Mouse (Mus musculus): Measurements from ENCODE around the gene Pgm5.

Pgm5 gene

DNA sequence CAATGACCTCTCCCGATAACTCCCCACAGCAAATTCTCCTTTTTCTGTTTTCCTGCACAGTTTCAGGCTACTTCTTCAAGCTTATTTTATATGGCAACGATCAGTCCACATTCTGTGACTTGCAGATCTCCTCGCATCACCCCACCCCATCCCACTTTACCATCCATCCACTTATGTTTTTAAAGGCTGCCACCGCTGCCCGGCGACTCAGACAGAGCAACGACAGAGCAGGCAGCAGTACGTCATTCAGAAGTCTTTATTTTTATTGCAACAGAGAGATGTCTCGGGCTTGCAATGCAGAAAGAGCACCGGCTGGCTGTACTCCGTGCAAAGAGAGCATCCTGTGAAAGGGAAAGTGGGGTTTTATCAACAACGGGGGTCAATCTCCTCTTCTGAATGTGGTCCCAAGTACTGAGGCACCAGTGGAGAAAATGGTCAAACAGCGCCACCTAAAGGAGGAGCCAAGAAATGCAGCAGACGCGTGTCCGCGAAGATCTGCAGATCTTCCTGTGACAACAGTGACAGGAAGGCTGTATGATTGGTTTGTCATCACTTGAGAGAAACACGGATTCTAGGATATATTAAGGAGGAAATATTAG is 9.5 kb upstream of the Pgm5 start:
- DNase-seq (ENCODE audit: low spot score in 2 of 2): peak; percentile 47 to 57

DNA sequence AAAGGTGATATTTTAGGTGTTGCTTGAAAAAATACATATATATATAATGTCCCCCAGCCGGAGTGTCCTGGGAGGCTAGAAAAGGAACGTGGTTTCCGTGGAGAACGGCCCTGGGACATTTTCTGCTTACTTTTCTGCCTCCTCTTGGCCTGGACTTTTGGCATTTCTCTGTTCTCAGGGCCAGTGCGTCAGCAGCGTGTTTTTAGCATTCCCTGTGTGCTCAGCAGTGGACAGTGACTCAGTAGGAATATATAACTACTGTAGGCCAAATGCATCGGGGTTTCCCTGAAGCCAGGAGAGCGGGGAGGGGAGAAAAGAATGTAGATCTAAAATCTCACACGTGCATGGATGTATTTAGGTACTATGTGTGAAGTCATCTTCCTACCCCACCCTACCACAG is 3.8 kb upstream of the Pgm5 start:
- DNase-seq (ENCODE audit: low spot score in 2 of 2): no peak

DNA sequence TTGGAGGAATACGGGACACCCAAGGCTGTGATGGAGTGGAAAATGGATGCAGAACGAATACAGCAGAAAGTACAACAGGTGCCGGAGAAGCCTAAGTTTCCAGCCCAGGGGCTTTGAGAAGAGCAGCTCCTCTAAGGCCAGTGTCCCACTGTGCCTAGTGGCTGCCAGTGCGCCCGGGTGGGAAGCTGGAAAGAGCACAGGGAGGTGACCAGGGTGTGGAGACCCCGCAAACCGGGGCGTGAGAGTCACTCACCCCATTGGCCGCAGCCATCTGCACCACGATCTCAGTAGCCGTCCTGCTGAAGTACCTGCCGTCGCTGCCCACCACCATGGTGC is 411 bp downstream of the Pgm5 start:
- DNase-seq (ENCODE audit: low spot score in 2 of 2): no peak

- peak; percentile 41 to 48 for DNase-seq (ENCODE audit: low spot score in 2 of 2)
Observed at GRCm38 (mm10) chr19:24851456-24852315, 10.0 kb downstream of the Pgm5 start.

- no peak for DNase-seq (ENCODE audit: low spot score in 2 of 2)
Observed at GRCm38 (mm10) chr19:24848844-24849243, 12.8 kb downstream of the Pgm5 start.

GRCm38 (mm10) chr19:24848345-24848744 is 13.3 kb downstream of the Pgm5 start:
- DNase-seq (ENCODE audit: low spot score in 2 of 2): no peak

DNA sequence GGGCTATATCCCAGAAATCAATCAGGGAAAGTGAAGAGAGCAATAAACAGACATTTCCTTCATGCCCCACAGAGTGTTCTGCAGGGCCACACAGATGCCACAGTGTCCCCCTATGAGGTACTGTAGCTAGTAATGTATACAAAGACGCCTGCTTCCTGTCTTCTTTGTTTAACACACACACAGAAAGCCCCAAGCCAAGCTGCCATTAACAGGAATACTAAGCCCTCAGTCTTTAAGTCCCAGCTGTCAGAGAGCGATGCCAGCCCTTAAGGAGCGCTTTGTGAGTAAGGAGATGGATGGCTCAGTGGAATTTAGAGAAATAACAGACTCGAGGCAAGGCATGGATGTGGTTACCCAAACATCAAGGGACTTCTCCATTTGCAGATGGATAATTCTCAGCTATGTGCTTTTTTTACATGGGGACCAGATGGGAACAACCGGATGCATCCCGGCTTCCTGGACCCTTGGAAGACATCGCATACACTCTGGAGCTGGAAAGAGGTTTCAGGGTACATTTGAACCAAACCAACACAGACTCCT is 16.6 kb downstream of the Pgm5 start:
- no peak for DNase-seq (ENCODE audit: low spot score in 2 of 2)

GRCm38 (mm10) chr19:24842080-24842479 is 19.6 kb downstream of the Pgm5 start:
- no peak for DNase-seq (ENCODE audit: low spot score in 2 of 2)

- DNase-seq (ENCODE audit: low spot score in 2 of 2): no peak
Observed at GRCm38 (mm10) chr19:24824517-24824916, 37.1 kb downstream of the Pgm5 start.

- no peak for DNase-seq (ENCODE audit: low spot score in 2 of 2)
Observed at GRCm38 (mm10) chr19:24815661-24816221, 45.9 kb downstream of the Pgm5 start.

- no peak for DNase-seq (ENCODE audit: low spot score in 2 of 2)
Observed at GRCm38 (mm10) chr19:24812861-24813293, 48.8 kb downstream of the Pgm5 start.

DNA sequence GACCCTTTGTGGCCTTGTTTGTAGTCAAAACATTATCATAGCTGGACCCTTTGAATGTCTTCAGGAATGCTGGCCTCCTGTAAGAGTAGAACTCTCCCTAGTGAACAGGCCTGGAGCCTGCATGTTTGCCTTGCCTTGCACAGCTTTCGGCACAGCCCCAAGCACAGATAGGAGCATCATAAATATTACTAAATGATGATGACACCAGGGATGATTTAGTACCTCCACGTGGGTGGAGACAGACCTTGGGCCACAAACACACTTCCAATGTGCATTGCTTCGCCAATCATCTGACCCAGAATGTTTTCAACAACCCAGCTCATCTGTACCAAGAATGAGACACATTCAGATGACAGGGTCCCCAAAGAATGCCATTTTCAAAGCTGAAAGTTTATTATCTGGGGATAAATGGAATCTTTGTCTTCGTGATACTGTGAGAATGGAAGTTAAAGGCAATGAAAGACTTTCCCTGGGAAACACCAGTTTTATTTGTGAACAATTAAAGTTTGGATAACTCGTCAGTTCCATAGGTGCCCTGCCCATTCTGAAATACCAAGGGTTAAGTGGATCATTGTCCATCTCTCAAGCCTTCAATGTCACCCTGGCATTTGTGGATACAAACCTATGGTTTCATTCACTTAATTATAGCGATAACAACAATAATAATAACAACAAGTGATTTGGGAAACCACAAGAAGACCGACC is 49.4 kb downstream of the Pgm5 start:
- DNase-seq (ENCODE audit: low spot score in 2 of 2): peak in 1 of 2 experiments; percentile 16

- no peak for DNase-seq (ENCODE audit: low spot score in 2 of 2)
Observed at GRCm38 (mm10) chr19:24811451-24811850, 50.2 kb downstream of the Pgm5 start.

- no peak for DNase-seq (ENCODE audit: low spot score in 2 of 2)
Observed at GRCm38 (mm10) chr19:24806013-24806412, 55.6 kb downstream of the Pgm5 start.

DNA sequence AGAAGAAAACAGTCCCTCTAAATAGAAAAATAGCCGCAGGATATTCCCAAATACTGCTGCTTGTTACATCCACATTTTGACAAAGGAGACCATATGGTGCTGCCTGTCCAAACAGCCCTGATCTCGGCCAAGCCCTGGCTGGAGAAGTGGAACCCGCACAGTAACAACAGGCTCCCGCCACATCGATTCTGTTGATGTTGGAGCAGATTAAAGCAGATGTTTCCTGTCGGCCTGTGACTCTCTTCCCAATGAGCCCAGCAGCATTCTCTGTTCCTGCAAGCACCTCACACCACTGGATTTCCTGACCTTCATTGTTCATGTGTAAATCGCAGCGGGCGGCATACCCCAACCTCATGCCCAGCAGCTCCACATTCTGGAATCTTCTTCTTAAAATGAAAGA is 64.0 kb downstream of the Pgm5 start:
- DNase-seq (ENCODE audit: low spot score in 2 of 2): no peak

DNA sequence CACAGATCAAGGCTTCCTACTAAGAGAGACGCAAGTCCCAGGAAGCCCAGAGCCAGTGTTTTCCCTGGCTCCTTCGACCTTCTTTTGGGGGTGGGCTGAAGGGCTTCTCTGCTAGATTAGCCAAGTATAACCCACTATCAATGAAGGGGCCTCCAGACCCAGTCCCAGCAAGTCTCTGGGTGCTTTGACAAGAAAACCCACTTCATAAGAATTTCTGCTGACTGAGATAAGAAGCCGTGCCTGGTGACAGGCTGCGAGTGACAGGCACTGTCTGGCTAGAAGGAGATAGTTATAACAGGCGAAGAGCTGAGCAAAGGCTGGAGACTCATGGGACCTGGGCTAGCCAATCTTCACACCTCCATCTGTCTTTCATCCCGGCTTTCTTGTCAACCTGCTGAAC is 67.3 kb downstream of the Pgm5 start:
- DNase-seq (ENCODE audit: low spot score in 2 of 2): no peak

DNA sequence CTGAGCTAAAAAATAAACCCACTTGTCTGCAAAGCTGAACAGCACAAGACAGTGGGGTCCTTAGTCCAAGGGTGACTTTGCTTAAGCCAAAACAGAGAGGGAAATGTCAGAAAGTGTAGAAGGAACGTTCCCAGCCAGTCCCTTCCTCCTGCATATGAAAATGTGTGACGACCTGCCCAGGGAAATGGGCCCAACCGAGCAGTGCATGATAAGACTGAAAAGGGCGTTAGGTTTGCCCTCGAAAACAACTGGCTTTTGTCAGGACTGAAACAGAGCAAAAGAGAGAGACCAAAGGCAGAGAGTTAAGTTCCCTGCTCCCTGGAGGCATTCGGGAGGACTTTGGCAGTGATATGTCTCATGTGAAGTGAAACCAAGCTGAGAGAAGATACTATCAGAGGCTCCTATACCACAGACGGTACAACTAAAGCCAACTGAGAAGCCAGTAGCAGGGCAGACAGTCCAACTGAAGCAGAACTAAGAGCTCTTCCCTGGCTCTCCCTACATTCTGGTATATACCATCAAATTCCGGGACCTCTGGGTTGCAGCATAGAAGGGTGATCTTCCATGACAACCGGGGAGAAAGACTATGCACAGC is 68.0 kb downstream of the Pgm5 start:
- no peak for DNase-seq (ENCODE audit: low spot score in 2 of 2)

- DNase-seq (ENCODE audit: low spot score in 2 of 2): no peak
Observed at GRCm38 (mm10) chr19:24792876-24793275, 68.8 kb downstream of the Pgm5 start.

DNA sequence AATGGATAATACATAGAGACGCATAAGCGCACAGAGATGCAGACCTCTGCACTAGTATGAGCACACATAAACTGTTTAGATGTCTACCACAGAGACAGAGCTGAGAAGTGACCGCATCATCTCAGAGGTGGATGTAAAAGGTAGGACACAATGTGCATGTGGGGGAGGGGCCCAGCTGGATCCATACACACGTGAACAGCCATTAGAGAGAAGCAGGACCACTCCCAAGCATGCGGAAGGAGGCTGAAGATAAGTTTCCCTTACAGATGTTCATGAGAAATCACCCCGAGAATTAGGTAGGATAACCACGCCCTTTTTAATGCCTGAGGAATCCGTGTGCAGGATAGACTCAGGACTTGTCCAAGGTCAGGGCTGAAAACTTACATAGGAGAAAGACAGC is 75.8 kb downstream of the Pgm5 start:
- DNase-seq (ENCODE audit: low spot score in 2 of 2): no peak

DNA sequence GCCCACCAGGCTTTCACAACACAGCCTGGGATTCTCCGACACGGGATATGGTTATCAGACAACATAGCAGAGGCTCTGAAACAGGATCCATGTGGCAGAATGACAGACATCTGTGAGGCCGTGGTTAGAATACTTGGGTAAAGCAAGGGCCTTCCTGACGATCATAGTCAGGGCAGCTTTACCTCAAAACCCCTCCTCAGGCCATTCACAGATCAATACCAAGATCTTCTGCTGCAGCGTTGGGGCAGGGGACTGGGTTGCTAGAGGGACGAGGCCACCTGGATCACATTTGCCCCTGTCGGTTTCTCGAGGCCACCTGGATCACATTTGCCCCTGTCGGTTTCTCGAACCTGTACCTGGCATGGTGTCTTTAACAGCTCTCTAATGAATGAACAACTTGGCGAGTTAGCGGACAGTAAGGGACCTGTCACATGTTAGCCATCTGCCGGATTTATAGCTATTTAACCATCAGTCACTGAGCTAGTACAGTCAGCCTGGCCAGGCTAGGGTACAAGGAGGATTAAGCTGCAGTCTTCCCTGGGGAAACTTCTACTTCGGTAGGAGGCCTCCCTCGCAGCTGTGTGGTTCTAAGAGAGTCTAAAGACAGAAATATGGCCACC is 76.5 kb downstream of the Pgm5 start:
- DNase-seq (ENCODE audit: low spot score in 2 of 2): no peak

- DNase-seq (ENCODE audit: low spot score in 2 of 2): no peak
Observed at GRCm38 (mm10) chr19:24783736-24784135, 77.9 kb downstream of the Pgm5 start.

Data from urinary bladder, postnatal 36 days (tissue).